In the genomic region with DNA sequence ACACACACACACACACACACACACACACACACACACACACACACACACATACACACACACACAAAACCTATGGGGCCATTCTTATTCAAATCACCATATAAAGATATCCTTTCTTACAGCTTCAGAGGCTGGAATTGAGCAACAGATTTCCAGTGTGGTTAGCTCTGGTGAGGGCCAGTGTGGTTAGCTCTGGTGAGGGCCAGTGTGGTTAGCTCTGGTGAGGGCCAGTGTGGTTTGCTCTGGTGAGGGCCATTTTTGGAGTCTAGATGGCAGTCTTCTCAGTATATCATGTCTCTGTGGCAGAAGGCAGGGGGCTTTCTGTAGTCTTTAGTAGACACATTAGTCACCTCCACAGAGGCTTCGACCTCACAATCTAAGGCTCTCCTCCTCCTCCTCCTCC, we compare ENCODE assay signal across 20 mouse cellular contexts.
DNase-seq lines count a peak whose midpoint lies in the region; ATAC-seq lines count a peak whose summit lies in the region.
"Had no signal": no experiment of that assay in that cellular context is flagged by ENCODE, and none has a peak within 500 bp of the region (broad histone marks: within the 10 kb centered on the region; RNA-seq: fewer than 3 reads in every experiment).

No protein-coding gene starts in this region.

- DNase-seq in adrenal gland, adult 2 months, result peak; percentile 6
- no peak for DNase-seq in adrenal gland, adult 18-20 months (ENCODE audit: low spot score in 2 of 2)
- peak; percentile 2 for DNase-seq in lung, postnatal 36 days
- DNase-seq in lung, postnatal 25 days (ENCODE audit: low spot score), result no peak
- DNase-seq in adrenal gland, adult 8-10 months, result no peak
- no peak for DNase-seq in layer of hippocampus, postnatal 14 days (ENCODE audit: low spot score in 2 of 2)
- DNase-seq: adrenal gland, postnatal 10 days; adrenal gland, postnatal 25 days; cerebellum, adult 11 months; cerebellum, adult 18-20 months; cerebellum, adult 8-10 months; cerebellum, adult 9-11 months; cerebellum, postnatal 14 days; cerebellum, postnatal 36 days; forebrain, postnatal 0 days had no signal

- peak; percentile 35 for ATAC-seq in granulocyte monocyte progenitor cell, adult 5-6 weeks (replicated peaks; ENCODE audit: poor library complexity, severe bottlenecking)
- ATAC-seq: activated CD4-positive, CD25-positive, alpha-beta regulatory T cell, adult 4 months; forebrain, embryonic 13.5 days; forebrain, embryonic 15.5 days; forebrain, postnatal 0 days; Patski had no signal

Comparison
In these comparisons a context has a peak if more than half of its experiments do, and no peak if none do; other contexts are left out.
1. DNase-seq: peak in adrenal gland, adult 2 months (single experiment) and lung, postnatal 36 days (single experiment); none in adrenal gland, adult 18-20 months (0 of 2), lung, postnatal 25 days (single experiment), adrenal gland, adult 8-10 months (single experiment) and layer of hippocampus, postnatal 14 days (0 of 2).